Mouse (Mus musculus) embryonic facial prominence, embryonic 10.5 days (tissue): Measurements from ENCODE around the gene Dnaic1. TPM values are rescaled to one million over a fixed set of nuclear protein-coding genes. Genes with fewer than 3 reads are reported as not detected.

Source experiments
- DNase-seq: peaks from one replicate; pipeline ENCODE4 v3.0.0-alpha.2; 2017; ENCODE audit warnings: low spot score
- H3K27ac ChIP-seq: fragments of 300-500 bp; sonication (generic); replicated peaks from 2 replicates; pipeline ENCODE4 v1.5.1; 2016; ENCODE audit warnings: mild to moderate bottlenecking
- H3K27me3 ChIP-seq: fragments of 300-500 bp; sonication (generic); replicated peaks from 2 replicates; pipeline ENCODE4 v1.6.1; 2016; ENCODE audit warnings: low read depth, mild to moderate bottlenecking; ENCODE audit not compliant: poor library complexity, severe bottlenecking
- H3K36me3 ChIP-seq: fragments of 300-500 bp; sonication (generic); replicated peaks from 2 replicates; pipeline ENCODE4 v1.6.1; 2016; ENCODE audit warnings: mild to moderate bottlenecking, moderate library complexity
- H3K4me1 ChIP-seq: fragments of 300-500 bp; sonication (generic); 2 replicates; pipeline ENCODE4 v1.6.1; 2016
- H3K4me3 ChIP-seq: fragments of 300-500 bp; sonication (generic); 2 replicates; pipeline ENCODE4 v1.5.1; 2016; ENCODE audit warnings: mild to moderate bottlenecking, moderate library complexity
- H3K9me3 ChIP-seq: fragments of 300-500 bp; sonication (generic); 2 replicates; pipeline ENCODE4 v1.6.1; 2016; ENCODE audit warnings: mild to moderate bottlenecking
- WGBS: fragments of 180-500 bp; shearing (Covaris S2); methylation state at CpG from one replicate; pipeline ENCODE4 v1.1.7; 2016; 5-methylcytosine and 5-hydroxymethylcytosine counted together
- polyA plus RNA-seq: library from polyadenylated mRNA; unstranded; fragments of >200 nt; fragmentation: Nextera tagmentation; extraction: Ambion mirVana; gene quantifications from 2 replicates; pipeline ENCODE4 v1.2.1, GENCODE M21; 2016

Gene Dnaic1
- polyA plus RNA-seq, 1 experiment from 2014 or later: 1.3 TPM

- Histone ChIP-seq H3K27me3 (peaks cover 55% of the 10 kb centered on the region), H3K36me3 (no peaks in the 10 kb centered on the region), H3K27ac (no peak overlapping the region), H3K4me3 (no peak overlapping the region), H3K4me1 (peaks cover 32% of the 10 kb centered on the region), H3K9me3 (no peaks in the 10 kb centered on the region)
- 91% methylated on average over 14 of the region's 14 CpGs for WGBS
- no peak for DNase-seq
Observed at GRCm38 (mm10) chr4:41622071-41622470, 52.5 kb downstream of the Dnaic1 start.

DNA sequence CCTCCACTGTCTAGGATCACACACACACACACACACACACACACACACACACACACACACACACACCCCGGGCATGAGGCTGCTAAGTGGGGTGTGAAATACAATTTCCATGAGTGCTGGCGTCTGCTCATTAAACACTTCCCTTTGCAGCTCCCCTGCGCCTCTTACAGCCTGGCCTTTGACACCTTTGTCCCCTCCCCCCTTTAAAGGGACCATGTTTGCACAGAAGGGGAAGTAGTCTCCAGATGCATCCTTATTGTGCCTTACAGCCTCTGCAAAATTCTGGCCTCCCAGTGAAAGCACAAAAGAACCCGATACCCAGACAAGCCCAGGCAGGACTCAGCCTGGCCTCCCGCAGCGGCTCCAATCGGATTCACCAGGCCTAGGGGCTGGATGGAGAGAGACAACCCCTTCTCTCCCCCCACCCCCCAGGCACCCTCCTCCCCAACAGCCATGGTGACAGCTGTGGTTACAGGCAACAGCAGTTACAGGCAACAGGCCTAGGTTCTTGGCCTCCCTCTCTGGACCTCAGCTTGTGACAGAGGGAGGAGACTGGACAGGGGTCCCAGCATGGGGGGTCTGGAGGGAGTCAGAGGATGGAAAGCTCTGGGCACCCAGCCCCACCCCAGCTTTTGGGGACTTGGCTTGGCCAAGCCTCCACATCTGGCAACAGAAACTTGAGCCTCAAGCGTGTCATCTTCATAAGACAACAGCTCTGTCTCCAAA lies 58.8 kb downstream of the Dnaic1 start:
- DNase-seq: peak; percentile 75
- Histone ChIP-seq H3K27me3 (peaks cover 67% of the 10 kb centered on the region), H3K4me1 (peaks cover 78% of the 10 kb centered on the region), H3K36me3 (no peaks in the 10 kb centered on the region), H3K4me3 (peak overlapping the region; percentile 36), H3K9me3 (no peaks in the 10 kb centered on the region), H3K27ac (peak overlapping the region; percentile 84)
- 4% methylated on average over 8 of the region's 8 CpGs for WGBS

DNA sequence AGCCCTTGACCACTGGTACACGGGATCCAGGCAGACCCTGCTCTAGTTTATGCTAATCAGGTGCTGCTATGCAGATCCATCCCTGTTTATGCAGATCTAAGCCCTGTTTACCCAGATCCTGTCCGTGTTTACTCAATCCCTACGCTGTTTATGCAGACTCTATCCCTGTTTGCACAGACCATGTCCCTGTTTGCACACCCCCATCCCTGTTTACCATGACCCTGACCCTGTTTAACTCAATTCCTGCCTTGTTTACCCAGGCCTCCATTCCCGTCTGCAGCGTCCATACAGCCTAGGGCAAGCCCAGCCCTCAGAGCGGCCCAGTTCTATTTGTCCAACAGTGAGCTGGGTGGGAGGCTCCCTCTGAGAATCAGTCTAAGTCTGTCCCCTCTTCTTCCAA lies 60.6 kb downstream of the Dnaic1 start:
- Histone ChIP-seq H3K27ac (peak overlapping the region; percentile 55), H3K9me3 (no peaks in the 10 kb centered on the region), H3K4me3 (no peak overlapping the region), H3K4me1 (peaks cover 88% of the 10 kb centered on the region), H3K27me3 (peaks cover 63% of the 10 kb centered on the region), H3K36me3 (no peaks in the 10 kb centered on the region)
- 19% methylated on average over 6 of the region's 6 CpGs for WGBS
- no peak for DNase-seq

GRCm38 (mm10) chr4:41631390-41631789 lies 61.8 kb downstream of the Dnaic1 start:
- H3K27ac ChIP-seq: peak overlapping the region; percentile 81
- peak overlapping the region; percentile 37 for H3K4me3 ChIP-seq

DNA sequence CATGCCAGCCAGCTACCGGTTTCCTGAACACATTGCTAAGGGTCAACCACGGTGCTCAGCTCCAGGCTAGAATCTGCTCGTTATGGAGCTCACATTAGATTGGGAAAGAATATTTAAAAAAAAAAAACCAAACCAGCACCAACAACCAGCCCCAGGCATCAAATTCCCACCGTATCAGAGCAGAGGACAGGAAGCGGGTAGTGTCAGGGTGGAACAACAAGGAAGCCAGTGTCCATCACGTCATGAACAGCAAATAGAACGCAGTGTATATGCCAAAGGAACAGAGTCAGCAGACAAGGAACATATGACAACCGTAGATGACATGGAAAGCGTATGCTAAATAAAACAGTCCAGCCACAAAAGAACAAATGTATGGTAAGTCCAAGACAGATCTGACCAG lies 63.4 kb downstream of the Dnaic1 start:
- Histone ChIP-seq H3K9me3 (peaks cover 7% of the 10 kb centered on the region; the same call in 1 of the 2 replicates), H3K36me3 (peaks cover 10% of the 10 kb centered on the region), H3K4me3 (no peak overlapping the region), H3K4me1 (peaks cover 95% of the 10 kb centered on the region), H3K27me3 (peaks cover 56% of the 10 kb centered on the region), H3K27ac (no peak overlapping the region)
- no peak for DNase-seq
- 56% methylated on average over 9 of the region's 9 CpGs for WGBS

More at GRCm38 (mm10) chr4:41631390-41631789, 61.8 kb downstream of the Dnaic1 start:
- WGBS: 5% methylated on average over 11 of the region's 11 CpGs
- Histone ChIP-seq H3K27me3 (peaks cover 51% of the 10 kb centered on the region), H3K9me3 (no peaks in the 10 kb centered on the region), H3K36me3 (no peaks in the 10 kb centered on the region), H3K4me1 (peaks cover 92% of the 10 kb centered on the region)
- DNase-seq: peak; percentile 77

GRCm38 (mm10) chr4:41634631-41635030 lies 65.1 kb downstream of the Dnaic1 start:
- 84% methylated on average over 8 of the region's 8 CpGs for WGBS
- DNase-seq: no peak

DNA sequence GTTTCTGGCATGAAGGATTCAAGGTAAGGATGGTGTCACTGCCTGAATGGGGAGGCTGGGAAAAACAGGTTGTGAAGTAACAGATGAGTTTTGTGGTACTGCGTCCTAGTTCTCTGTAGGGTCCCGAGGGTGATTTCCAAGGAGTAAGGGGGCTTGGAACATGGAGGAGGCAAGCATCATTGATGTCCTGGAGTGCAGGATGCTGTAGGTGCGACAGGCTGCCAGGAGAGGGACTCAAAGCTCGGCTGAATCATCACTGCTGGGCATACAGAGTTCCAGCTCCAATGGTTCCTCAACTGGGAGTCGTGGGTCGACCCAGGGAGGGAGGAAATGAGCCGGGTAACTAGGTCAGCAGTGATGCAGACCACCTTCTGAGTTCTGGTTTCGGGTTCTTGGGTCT lies 65.6 kb downstream of the Dnaic1 start:
- H3K4me3 ChIP-seq: no peak overlapping the region

More at GRCm38 (mm10) chr4:41634631-41635030, 65.1 kb downstream of the Dnaic1 start:
- Histone ChIP-seq H3K36me3 (peaks cover 16% of the 10 kb centered on the region), H3K4me3 (no peak overlapping the region), H3K27me3 (peaks cover 58% of the 10 kb centered on the region), H3K9me3 (peaks cover 7% of the 10 kb centered on the region; the same call in 1 of the 2 replicates), H3K4me1 (peaks cover 95% of the 10 kb centered on the region), H3K27ac (peak overlapping the region; percentile 42; the same call in 1 of the 2 replicates)

GRCm38 (mm10) chr4:41635906-41636305 lies 66.3 kb downstream of the Dnaic1 start:
- DNase-seq: peak; percentile 77
- Histone ChIP-seq H3K27ac (peak overlapping the region; percentile 60), H3K4me3 (peak overlapping the region; percentile 28; the same call in 1 of the 2 replicates), H3K36me3 (peaks cover 16% of the 10 kb centered on the region), H3K4me1 (peaks cover 92% of the 10 kb centered on the region), H3K27me3 (peaks cover 48% of the 10 kb centered on the region), H3K9me3 (peaks cover 7% of the 10 kb centered on the region; the same call in 1 of the 2 replicates)
- WGBS: 61% methylated on average over 2 of the region's 2 CpGs

More for the DNA sequence above, 65.6 kb downstream of the Dnaic1 start:
- Histone ChIP-seq H3K9me3 (peaks cover 7% of the 10 kb centered on the region; the same call in 1 of the 2 replicates), H3K36me3 (peaks cover 16% of the 10 kb centered on the region), H3K4me1 (peaks cover 92% of the 10 kb centered on the region), H3K27me3 (peaks cover 53% of the 10 kb centered on the region), H3K27ac (peak overlapping the region; percentile 60)
- DNase-seq: no peak
- WGBS: 76% methylated on average over 8 of the region's 8 CpGs

DNA sequence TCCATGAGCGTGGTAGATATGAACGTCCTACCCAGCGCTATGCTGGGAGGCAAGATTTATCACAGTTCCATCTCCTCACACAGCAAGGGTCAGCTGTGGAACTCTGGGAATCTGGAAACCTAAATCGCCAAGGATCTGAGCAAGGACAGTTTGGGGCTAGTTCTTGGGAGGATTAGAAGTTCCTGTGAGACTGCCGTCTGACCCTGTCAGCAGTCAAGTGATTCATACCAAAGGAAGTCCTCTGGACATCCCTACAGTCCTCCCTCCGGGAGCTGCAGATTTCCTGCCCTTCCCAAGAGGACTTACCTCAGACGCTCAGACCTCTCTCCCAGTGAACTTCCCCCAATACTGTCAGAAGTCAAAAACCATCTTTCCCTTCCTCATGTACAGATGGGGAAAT lies 66.8 kb downstream of the Dnaic1 start:
- H3K27ac ChIP-seq: peak overlapping the region; percentile 60; the same call in 1 of the 2 replicates
- H3K27me3 ChIP-seq: peaks cover 48% of the 10 kb centered on the region
- peaks cover 7% of the 10 kb centered on the region; the same call in 1 of the 2 replicates for H3K9me3 ChIP-seq
- 49% methylated on average over 7 of the region's 7 CpGs for WGBS
- H3K36me3 ChIP-seq: peaks cover 16% of the 10 kb centered on the region
- H3K4me3 ChIP-seq: 0 out of 2 replicates have a peak overlapping the region, but pooled peaks have one; percentile 28
- DNase-seq: no peak
- H3K4me1 ChIP-seq: peaks cover 88% of the 10 kb centered on the region

- Histone ChIP-seq H3K27me3 (peaks cover 44% of the 10 kb centered on the region), H3K9me3 (peaks cover 7% of the 10 kb centered on the region; the same call in 1 of the 2 replicates), H3K4me3 (no peak overlapping the region; the same call in 1 of the 2 replicates), H3K36me3 (peaks cover 16% of the 10 kb centered on the region), H3K4me1 (peaks cover 81% of the 10 kb centered on the region), H3K27ac (0 out of 2 replicates have a peak overlapping the region, but pooled peaks have one; percentile 60)
- no peak for DNase-seq
- 82% methylated on average over 10 of the region's 10 CpGs for WGBS
Observed at GRCm38 (mm10) chr4:41636882-41637635, 67.5 kb downstream of the Dnaic1 start.

DNA sequence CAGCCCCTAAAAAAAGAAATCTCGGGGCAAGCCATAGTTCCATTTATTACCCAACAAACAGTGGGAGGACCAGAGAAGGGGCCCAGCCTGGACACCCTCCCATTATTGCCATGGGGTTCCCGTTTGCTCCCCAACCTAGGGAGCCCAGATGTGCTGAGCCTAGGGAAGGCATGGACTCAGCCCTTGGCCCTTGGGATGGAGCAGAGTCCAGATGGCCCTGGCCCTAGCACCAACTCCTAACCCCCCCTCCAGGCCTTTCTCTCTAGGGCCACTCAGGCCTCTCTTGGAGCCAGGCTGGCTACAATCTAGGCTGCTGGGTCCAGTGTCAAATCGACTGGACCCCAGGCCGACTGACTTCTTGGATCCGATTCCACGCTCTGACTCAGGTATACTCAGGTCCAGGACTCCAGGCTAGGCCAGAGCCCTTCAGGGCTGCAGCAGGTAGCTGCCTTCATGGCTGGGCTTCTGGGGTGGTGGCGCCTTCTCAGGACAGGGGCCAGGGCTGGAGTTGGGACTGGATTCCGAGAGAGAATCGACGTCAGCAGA lies 68.7 kb downstream of the Dnaic1 start:
- Histone ChIP-seq H3K36me3 (peaks cover 16% of the 10 kb centered on the region), H3K4me3 (no peak overlapping the region; the same call in 1 of the 2 replicates), H3K9me3 (peaks cover 7% of the 10 kb centered on the region; the same call in 1 of the 2 replicates), H3K27me3 (peaks cover 37% of the 10 kb centered on the region), H3K27ac (peak overlapping the region; percentile 97), H3K4me1 (peaks cover 69% of the 10 kb centered on the region)
- DNase-seq: no peak
- 94% methylated on average over 10 of the region's 10 CpGs for WGBS

DNA sequence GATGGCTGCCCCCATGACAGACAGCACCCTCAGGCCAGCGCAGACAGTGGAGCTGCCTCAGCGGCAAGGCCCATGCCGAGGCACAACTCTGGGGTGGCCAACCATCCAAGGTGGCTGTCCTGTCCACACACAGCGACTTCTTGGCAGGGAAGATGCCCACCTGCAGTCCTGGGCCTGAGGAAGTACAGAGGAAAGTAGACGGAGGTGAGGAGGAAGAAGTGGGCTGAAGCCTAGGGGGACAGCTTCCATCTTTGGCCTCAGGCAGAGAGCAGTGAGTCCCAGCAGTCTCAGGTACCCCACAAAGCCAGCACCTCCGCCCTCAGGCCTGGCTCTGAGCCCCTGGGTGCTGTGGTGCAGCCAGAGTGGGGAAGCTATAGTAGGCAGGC lies 69.2 kb downstream of the Dnaic1 start:
- 76% methylated on average over 6 of the region's 6 CpGs for WGBS
- Histone ChIP-seq H3K36me3 (peaks cover 16% of the 10 kb centered on the region), H3K4me3 (peak overlapping the region; percentile 79), H3K4me1 (peaks cover 64% of the 10 kb centered on the region), H3K27ac (peak overlapping the region; percentile 97), H3K9me3 (peaks cover 11% of the 10 kb centered on the region), H3K27me3 (peaks cover 37% of the 10 kb centered on the region)
- no peak for DNase-seq
